Mouse (Mus musculus): ENCODE measurements around the gene Smyd4.
A peak's percentile ranks its signal among the peaks of the same experiment; 100 is the strongest.

Smyd4 gene

GRCm38 (mm10) chr11:75348199-75348889 is at the start of gene Smyd4, which contains the start of gene Rpa1:
Gene Smyd4, plus strand, starts transcription at chr11:75348433.
Gene Rpa1, minus strand, starts transcription at chr11:75348324.
- peak; percentile 91 for DNase-seq (ENCODE audit: low read depth, low spot score)

- DNase-seq (ENCODE audit: low read depth, low spot score), result no peak
Observed at GRCm38 (mm10) chr11:75298491-75298890, 49.7 kb upstream of the Smyd4 start.

- no peak for DNase-seq (ENCODE audit: low read depth, low spot score)
Observed at GRCm38 (mm10) chr11:75299786-75300185, 48.4 kb upstream of the Smyd4 start.

GRCm38 (mm10) chr11:75300954-75301353 is 47.3 kb upstream of the Smyd4 start:
- DNase-seq (ENCODE audit: low read depth, low spot score), result no peak

- DNase-seq (ENCODE audit: low read depth, low spot score), result no peak
Observed at GRCm38 (mm10) chr11:75304797-75305196, 43.4 kb upstream of the Smyd4 start.

- no peak for DNase-seq (ENCODE audit: low read depth, low spot score)
Observed at GRCm38 (mm10) chr11:75308650-75309049, 39.6 kb upstream of the Smyd4 start.

- DNase-seq (ENCODE audit: low read depth, low spot score), result no peak
Observed at GRCm38 (mm10) chr11:75310813-75311212, 37.4 kb upstream of the Smyd4 start.

GRCm38 (mm10) chr11:75311751-75312150 is 36.5 kb upstream of the Smyd4 start:
- no peak for DNase-seq (ENCODE audit: low read depth, low spot score)

- no peak for DNase-seq (ENCODE audit: low read depth, low spot score)
Observed at GRCm38 (mm10) chr11:75313834-75314233, 34.4 kb upstream of the Smyd4 start.

GRCm38 (mm10) chr11:75318351-75319221 is 29.6 kb upstream of the Smyd4 start:
- DNase-seq (ENCODE audit: low read depth, low spot score), result no peak

- no peak for DNase-seq (ENCODE audit: low read depth, low spot score)
Observed at GRCm38 (mm10) chr11:75319246-75319645, 29.0 kb upstream of the Smyd4 start.

- no peak for DNase-seq (ENCODE audit: low read depth, low spot score)
Observed at GRCm38 (mm10) chr11:75323326-75323737, 24.9 kb upstream of the Smyd4 start.

- DNase-seq (ENCODE audit: low read depth, low spot score), result no peak
Observed at GRCm38 (mm10) chr11:75324433-75324832, 23.8 kb upstream of the Smyd4 start.

GRCm38 (mm10) chr11:75325116-75325968 is 22.9 kb upstream of the Smyd4 start:
- DNase-seq (ENCODE audit: low read depth, low spot score), result no peak

GRCm38 (mm10) chr11:75325969-75326311 is 22.3 kb upstream of the Smyd4 start:
- no peak for DNase-seq (ENCODE audit: low read depth, low spot score)

GRCm38 (mm10) chr11:75336676-75337075 is 11.6 kb upstream of the Smyd4 start:
- no peak for DNase-seq (ENCODE audit: low read depth, low spot score)

GRCm38 (mm10) chr11:75337246-75337645 is 11.0 kb upstream of the Smyd4 start:
- DNase-seq (ENCODE audit: low read depth, low spot score), result no peak

- no peak for DNase-seq (ENCODE audit: low read depth, low spot score)
Observed at GRCm38 (mm10) chr11:75340076-75340475, 8.2 kb upstream of the Smyd4 start.

- no peak for DNase-seq (ENCODE audit: low read depth, low spot score)
Observed at GRCm38 (mm10) chr11:75340698-75341345, 7.4 kb upstream of the Smyd4 start.

GRCm38 (mm10) chr11:75343096-75343495 is 5.1 kb upstream of the Smyd4 start:
- DNase-seq (ENCODE audit: low read depth, low spot score), result no peak

GRCm38 (mm10) chr11:75344163-75344562 is 4.1 kb upstream of the Smyd4 start:
- no peak for DNase-seq (ENCODE audit: low read depth, low spot score)
